Mouse (Mus musculus) CH12.LX (cell line): ENCODE measurements at regions not wholly inside any gene's neighbourhood (a gene's known extent, or its start where the extent isn't known, plus 50 kb on each side); places are given as distances from the start of the nearest gene placed in this dataset.
"Not testable (repeated sequence)": the region's sequence is repeated elsewhere in the genome, so short reads cannot be mapped to it uniquely, and the experiment has no call there.

Experiments
- BHLHE40 ChIP-seq: IDR thresholded peaks from 2 replicates; pipeline ENCODE4 v1.6.1; 2011; ENCODE audit warnings: mild to moderate bottlenecking, low read depth, low read length, improper control_type of control experiment
- CTCF ChIP-seq, 2 experiments: IDR thresholded peaks in 1 of 2; conservative IDR thresholded peaks in 1 of 2; 2 replicates each; pipeline ENCODE4 v1.5.1; 2011 to 2012; ENCODE audit warnings: low read depth in 2 of 2, low read length in 2 of 2, improper control_type of control experiment in 1 of 2, inconsistent platforms in 1 of 2, mild to moderate bottlenecking in 1 of 2, moderate library complexity in 1 of 2
- EP300 ChIP-seq: IDR thresholded peaks from 2 replicates; pipeline ENCODE4 v1.6.1; 2011; ENCODE audit warnings: low read length, improper control_type of control experiment
- POLR2A ChIP-seq: IDR thresholded peaks from 2 replicates; pipeline ENCODE4 v1.6.1; 2011; ENCODE audit warnings: low read depth, mild to moderate bottlenecking, improper control_type of control experiment, low read length
- TBP ChIP-seq: conservative IDR thresholded peaks from 2 replicates; pipeline ENCODE4 v1.6.1; 2011; ENCODE audit warnings: low read depth, low read length, improper control_type of control experiment
- TCF12 ChIP-seq: IDR thresholded peaks from 2 replicates; pipeline ENCODE4 v1.6.1; 2014; ENCODE audit warnings: low read depth, mild to moderate bottlenecking, inconsistent platforms, low read length, improper control_type of control experiment
- ZMIZ1 ChIP-seq: IDR thresholded peaks from 2 replicates; pipeline ENCODE4 v1.6.1; 2012; ENCODE audit warnings: low read depth, mild to moderate bottlenecking, inconsistent platforms, low read length, improper control_type of control experiment

GRCm38 (mm10) chr12:117327086-117327485 lies 189.2 kb upstream of the Rapgef5 start:
- peak in 1 of 2 experiments; percentile 24; a peak in 1 of 4 replicates for TF ChIP-seq CTCF (conservative IDR thresholded peaks at IDR 0.05 in 1 of 2, IDR thresholded peaks at IDR 0.05 in 1 of 2; ENCODE audit: low read depth in 2 of 2, low read length in 2 of 2)
- TF ChIP-seq ZMIZ1, TBP, EP300, POLR2A, TCF12, BHLHE40: not testable (repeated sequence)
